Mouse (Mus musculus): ENCODE measurements at regions not wholly inside any gene's neighbourhood (a gene's known extent, or its start where the extent isn't known, plus 50 kb on each side); places are given as distances from the start of the nearest gene placed in this dataset.
"Not testable (repeated sequence)": the region's sequence is repeated elsewhere in the genome, so short reads cannot be mapped to it uniquely, and the experiment has no call there.

GRCm38 (mm10) chr12:107188055-107188454 is 300.4 kb upstream of the 3110018I06Rik start:
- ATAC-seq (ENCODE audit: poor library complexity, severe bottlenecking), result no peak

GRCm38 (mm10) chr12:107198389-107199018 is 289.9 kb upstream of the 3110018I06Rik start:
- no peak for ATAC-seq (ENCODE audit: poor library complexity, severe bottlenecking)

GRCm38 (mm10) chr12:107200903-107201302 is 287.5 kb upstream of the 3110018I06Rik start:
- ATAC-seq (ENCODE audit: poor library complexity, severe bottlenecking), result no peak

GRCm38 (mm10) chr12:107208826-107209225 is 279.6 kb upstream of the 3110018I06Rik start:
- not testable (repeated sequence) for ATAC-seq (ENCODE audit: poor library complexity, severe bottlenecking)

GRCm38 (mm10) chr12:107212826-107213225 is 275.6 kb upstream of the 3110018I06Rik start:
- ATAC-seq (ENCODE audit: poor library complexity, severe bottlenecking), result no peak

GRCm38 (mm10) chr12:107216119-107216518 is 272.3 kb upstream of the 3110018I06Rik start:
- no peak for ATAC-seq (ENCODE audit: poor library complexity, severe bottlenecking)

- ATAC-seq (ENCODE audit: poor library complexity, severe bottlenecking), result no peak
Observed at GRCm38 (mm10) chr12:107221276-107221970, 267.0 kb upstream of the 3110018I06Rik start.

- ATAC-seq (ENCODE audit: poor library complexity, severe bottlenecking), result no peak
Observed at GRCm38 (mm10) chr12:107222106-107222505, 266.3 kb upstream of the 3110018I06Rik start.

GRCm38 (mm10) chr12:107230097-107230496 is 258.3 kb upstream of the 3110018I06Rik start:
- no peak for ATAC-seq (ENCODE audit: poor library complexity, severe bottlenecking)

- no peak for ATAC-seq (ENCODE audit: poor library complexity, severe bottlenecking)
Observed at GRCm38 (mm10) chr12:107231629-107232028, 256.8 kb upstream of the 3110018I06Rik start.

GRCm38 (mm10) chr12:107250747-107251470 is 237.5 kb upstream of the 3110018I06Rik start:
- ATAC-seq (ENCODE audit: poor library complexity, severe bottlenecking), result no peak

GRCm38 (mm10) chr12:107251981-107252380 is 236.5 kb upstream of the 3110018I06Rik start:
- no peak for ATAC-seq (ENCODE audit: poor library complexity, severe bottlenecking)

GRCm38 (mm10) chr12:107262076-107262475 is 226.4 kb upstream of the 3110018I06Rik start:
- no peak for ATAC-seq (ENCODE audit: poor library complexity, severe bottlenecking)

GRCm38 (mm10) chr12:107262516-107262915 is 225.9 kb upstream of the 3110018I06Rik start:
- ATAC-seq (ENCODE audit: poor library complexity, severe bottlenecking), result no peak

GRCm38 (mm10) chr12:107266696-107267095 is 221.7 kb upstream of the 3110018I06Rik start:
- no peak for ATAC-seq (ENCODE audit: poor library complexity, severe bottlenecking)

- no peak for ATAC-seq (ENCODE audit: poor library complexity, severe bottlenecking)
Observed at GRCm38 (mm10) chr12:107285622-107286021, 202.8 kb upstream of the 3110018I06Rik start.

GRCm38 (mm10) chr12:107291377-107291776 is 197.1 kb upstream of the 3110018I06Rik start:
- ATAC-seq (ENCODE audit: poor library complexity, severe bottlenecking), result no peak

- no peak for ATAC-seq (ENCODE audit: poor library complexity, severe bottlenecking)
Observed at GRCm38 (mm10) chr12:107307094-107307740, 181.2 kb upstream of the 3110018I06Rik start.

GRCm38 (mm10) chr12:107315446-107315845 is 173.0 kb upstream of the 3110018I06Rik start:
- no peak for ATAC-seq (ENCODE audit: poor library complexity, severe bottlenecking)

GRCm38 (mm10) chr12:107322861-107323260 is 165.6 kb upstream of the 3110018I06Rik start:
- ATAC-seq (ENCODE audit: poor library complexity, severe bottlenecking), result no peak

GRCm38 (mm10) chr12:107326101-107326500 is 162.3 kb upstream of the 3110018I06Rik start:
- ATAC-seq (ENCODE audit: poor library complexity, severe bottlenecking), result no peak

Data from megakaryocyte, adult 5-6 weeks (primary cell).